Mouse (Mus musculus): ENCODE measurements around the gene Slc9a9. TPM values are rescaled to one million over a fixed set of nuclear protein-coding genes. Genes with fewer than 3 reads are reported as not detected.
"Not testable (repeated sequence)": the region's sequence is repeated elsewhere in the genome, so short reads cannot be mapped to it uniquely, and the experiment has no call there.

Slc9a9 gene
- polyA plus RNA-seq, 1 experiment from 2014 or later = 2.3 TPM

- not testable (repeated sequence) for DNase-seq; H3K4me3 ChIP-seq (ENCODE audit: low read depth, low read length); H3K9me3 ChIP-seq (ENCODE audit: low read length); H3K36me3 ChIP-seq (replicated peaks; ENCODE audit: insufficient read depth, low read length); H3K27ac ChIP-seq (ENCODE audit: low read depth); H3K27me3 ChIP-seq (ENCODE audit: insufficient read depth, low read length); H3K4me2 ChIP-seq (ENCODE audit: low read depth, low read length); H3K9ac ChIP-seq (replicated peaks); H3K4me1 ChIP-seq (ENCODE audit: insufficient read depth); ATAC-seq
- peak; percentile 24; the same call in 1 of the 2 replicates for TF ChIP-seq CTCF (IDR thresholded peaks at IDR 0.05; ENCODE audit: low read depth)
- 97% methylated on average over 4 of the region's 4 CpGs for whole genome bisulfite sequencing (ENCODE audit: insufficient replicate concordance)
These were observed 35.4 kb upstream of the Slc9a9 start for GRCm38 (mm10) chr9:94634275-94634674.

- Histone ChIP-seq H3K9me3 (ENCODE audit: low read length) (no peaks in the 10 kb centered on the region), H3K27me3 (ENCODE audit: insufficient read depth, low read length) (no peaks in the 10 kb centered on the region), H3K9ac (replicated peaks) (no peak overlapping the region), H3K4me2 (ENCODE audit: low read depth, low read length) (no peak overlapping the region), H3K36me3 (replicated peaks; ENCODE audit: insufficient read depth, low read length) (no peaks in the 10 kb centered on the region), H3K27ac (ENCODE audit: low read depth) (no peak overlapping the region), H3K4me1 (ENCODE audit: insufficient read depth) (no peaks in the 10 kb centered on the region), H3K4me3 (ENCODE audit: low read depth, low read length) (no peak overlapping the region)
- 32% methylated on average over 6 of the region's 6 CpGs for WGBS (ENCODE audit: insufficient replicate concordance)
- no peak for DNase-seq
- ATAC-seq = peak; percentile 64
- TF ChIP-seq CTCF (IDR thresholded peaks at IDR 0.05; ENCODE audit: low read depth) = no peak
- peak; percentile 54 for TF ChIP-seq EP300 (IDR thresholded peaks at IDR 0.05; ENCODE audit: low read depth)
These were observed 24.1 kb upstream of the Slc9a9 start for GRCm38 (mm10) chr9:94645631-94646030.

DNA sequence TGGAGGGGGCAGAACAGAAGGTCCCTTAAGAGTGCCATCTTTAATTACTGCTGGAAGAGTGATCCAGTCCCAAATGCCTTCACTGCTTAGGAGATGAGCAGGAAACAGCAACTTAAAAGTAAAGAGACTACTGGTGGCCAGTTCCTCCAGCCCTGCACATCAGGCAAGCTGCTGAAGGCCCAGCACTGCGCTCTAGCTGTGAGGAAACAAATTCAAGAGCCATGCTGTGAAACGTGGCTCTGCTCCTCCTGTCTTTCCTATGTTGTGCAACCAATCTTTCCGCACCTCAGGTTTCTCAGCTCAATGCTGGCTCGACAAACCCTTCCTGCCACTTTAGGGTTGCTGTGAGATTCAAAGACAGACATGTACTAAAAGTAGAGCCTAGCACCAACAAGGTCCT lies 22.3 kb upstream of the Slc9a9 start:
- H3K9ac ChIP-seq (replicated peaks) = no peak overlapping the region
- TF ChIP-seq CTCF (IDR thresholded peaks at IDR 0.05; ENCODE audit: low read depth) (no peak), EP300 (IDR thresholded peaks at IDR 0.05; ENCODE audit: low read depth) (no peak)

GRCm38 (mm10) chr9:94649991-94650390 lies 19.7 kb upstream of the Slc9a9 start:
- no peak for DNase-seq
- no peaks in the 10 kb centered on the region for H3K4me1 ChIP-seq (ENCODE audit: insufficient read depth)
- no peak for TF ChIP-seq EP300 (IDR thresholded peaks at IDR 0.05; ENCODE audit: low read depth)
- no peak for TF ChIP-seq CTCF (IDR thresholded peaks at IDR 0.05; ENCODE audit: low read depth)
- ATAC-seq = no peak
- WGBS (ENCODE audit: insufficient replicate concordance) = 74% methylated on average over 1 of the region's 1 CpGs
- no peaks in the 10 kb centered on the region for H3K27me3 ChIP-seq (ENCODE audit: insufficient read depth, low read length)
- H3K9me3 ChIP-seq (ENCODE audit: low read length) = no peaks in the 10 kb centered on the region; the same call in 1 of the 2 replicates
- no peak overlapping the region for H3K9ac ChIP-seq (replicated peaks)
- no peak overlapping the region for H3K4me2 ChIP-seq (ENCODE audit: low read depth, low read length)
- H3K36me3 ChIP-seq (replicated peaks; ENCODE audit: insufficient read depth, low read length) = no peaks in the 10 kb centered on the region
- H3K27ac ChIP-seq (ENCODE audit: low read depth) = no peak overlapping the region
- no peak overlapping the region for H3K4me3 ChIP-seq (ENCODE audit: low read depth, low read length)

More for the DNA sequence above, 22.3 kb upstream of the Slc9a9 start:
- no peaks in the 10 kb centered on the region for H3K27me3 ChIP-seq (ENCODE audit: insufficient read depth, low read length)
- H3K36me3 ChIP-seq (replicated peaks; ENCODE audit: insufficient read depth, low read length) = no peaks in the 10 kb centered on the region
- H3K4me2 ChIP-seq (ENCODE audit: low read depth, low read length) = no peak overlapping the region
- no peaks in the 10 kb centered on the region for H3K4me1 ChIP-seq (ENCODE audit: insufficient read depth)
- WGBS (ENCODE audit: insufficient replicate concordance) = 47% methylated on average over 4 of the region's 4 CpGs
- H3K27ac ChIP-seq (ENCODE audit: low read depth) = no peak overlapping the region
- no peaks in the 10 kb centered on the region for H3K9me3 ChIP-seq (ENCODE audit: low read length)
- ATAC-seq = no peak
- no peak overlapping the region for H3K4me3 ChIP-seq (ENCODE audit: low read depth, low read length)
- DNase-seq = no peak

- ATAC-seq (no peak), DNase-seq (no peak)
- TF ChIP-seq CTCF (IDR thresholded peaks at IDR 0.05; ENCODE audit: low read depth) (no peak), EP300 (IDR thresholded peaks at IDR 0.05; ENCODE audit: low read depth) (no peak)
- H3K27me3 ChIP-seq (ENCODE audit: insufficient read depth, low read length) = no peaks in the 10 kb centered on the region
- H3K4me1 ChIP-seq (ENCODE audit: insufficient read depth) = no peaks in the 10 kb centered on the region
- H3K4me3 ChIP-seq (ENCODE audit: low read depth, low read length) = no peak overlapping the region
- no peak overlapping the region for H3K4me2 ChIP-seq (ENCODE audit: low read depth, low read length)
- WGBS (ENCODE audit: insufficient replicate concordance) = 55% methylated on average over 6 of the region's 6 CpGs
- no peaks in the 10 kb centered on the region for H3K36me3 ChIP-seq (replicated peaks; ENCODE audit: insufficient read depth, low read length)
- no peaks in the 10 kb centered on the region; the same call in 1 of the 2 replicates for H3K9me3 ChIP-seq (ENCODE audit: low read length)
- no peak overlapping the region for H3K9ac ChIP-seq (replicated peaks)
- no peak overlapping the region for H3K27ac ChIP-seq (ENCODE audit: low read depth)
These were observed 16.5 kb upstream of the Slc9a9 start for GRCm38 (mm10) chr9:94653198-94653597.

- Histone ChIP-seq H3K4me2 (ENCODE audit: low read depth, low read length) (no peak overlapping the region), H3K4me1 (ENCODE audit: insufficient read depth) (no peaks in the 10 kb centered on the region), H3K27ac (ENCODE audit: low read depth) (no peak overlapping the region), H3K27me3 (ENCODE audit: insufficient read depth, low read length) (no peaks in the 10 kb centered on the region), H3K9ac (replicated peaks) (no peak overlapping the region), H3K4me3 (ENCODE audit: low read depth, low read length) (no peak overlapping the region), H3K36me3 (replicated peaks; ENCODE audit: insufficient read depth, low read length) (no peaks in the 10 kb centered on the region), H3K9me3 (ENCODE audit: low read length) (no peaks in the 10 kb centered on the region; the same call in 1 of the 2 replicates)
- 67% methylated on average over 2 of the region's 2 CpGs for WGBS (ENCODE audit: insufficient replicate concordance)
- DNase-seq (no peak), ATAC-seq (no peak)
- no peak for TF ChIP-seq CTCF (IDR thresholded peaks at IDR 0.05; ENCODE audit: low read depth)
- no peak for TF ChIP-seq EP300 (IDR thresholded peaks at IDR 0.05; ENCODE audit: low read depth)
These were observed 15.9 kb upstream of the Slc9a9 start for GRCm38 (mm10) chr9:94653827-94654226.

DNA sequence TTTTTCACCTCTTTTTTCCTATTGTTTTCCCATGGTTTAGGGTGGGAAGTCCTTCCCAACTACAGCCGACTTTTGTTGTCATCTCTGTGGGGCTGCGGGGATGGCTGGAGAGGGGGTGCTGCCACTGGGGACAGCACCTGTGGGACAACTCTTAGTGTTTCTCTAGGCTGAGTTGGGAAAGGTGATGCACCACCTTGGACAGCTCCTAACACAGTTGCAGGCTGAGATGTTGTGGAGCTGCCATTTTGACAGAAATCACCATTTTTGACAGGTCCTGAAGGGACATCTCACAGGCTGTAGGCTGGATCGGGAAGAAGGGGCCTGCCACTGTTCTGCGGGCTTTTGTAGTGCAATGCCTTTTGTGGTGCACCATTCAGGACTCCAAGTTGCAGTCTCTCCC lies 13.4 kb upstream of the Slc9a9 start:
- 73% methylated on average over 4 of the region's 4 CpGs for WGBS (ENCODE audit: insufficient replicate concordance)
- no peak overlapping the region for H3K27ac ChIP-seq (ENCODE audit: low read depth)
- H3K4me2 ChIP-seq (ENCODE audit: low read depth, low read length) = no peak overlapping the region
- H3K4me3 ChIP-seq (ENCODE audit: low read depth, low read length) = no peak overlapping the region
- H3K9me3 ChIP-seq (ENCODE audit: low read length) = no peaks in the 10 kb centered on the region; the same call in 1 of the 2 replicates
- H3K27me3 ChIP-seq (ENCODE audit: insufficient read depth, low read length) = no peaks in the 10 kb centered on the region
- TF ChIP-seq EP300 (IDR thresholded peaks at IDR 0.05; ENCODE audit: low read depth) (no peak), CTCF (IDR thresholded peaks at IDR 0.05; ENCODE audit: low read depth) (no peak)
- ATAC-seq (no peak), DNase-seq (no peak)
- H3K36me3 ChIP-seq (replicated peaks; ENCODE audit: insufficient read depth, low read length) = no peaks in the 10 kb centered on the region
- no peaks in the 10 kb centered on the region for H3K4me1 ChIP-seq (ENCODE audit: insufficient read depth)
- no peak overlapping the region for H3K9ac ChIP-seq (replicated peaks)
